Mouse (Mus musculus) v-Abl transformed pro-B cells (cell line): ENCODE measurements around the gene Eif2ak1.

Source experiments
- in situ Hi-C, 2 experiments: fragments of 400-800 bp; cut with MboI; formaldehyde crosslinking; loops; one replicate each; pipeline ENCODE4 v1.15.1; 2025; ENCODE audit not compliant: unreplicated experiment in 2 of 2

Eif2ak1 gene

GRCm38 (mm10) chr5:143943231-143944125, 125.9 kb downstream of the Eif2ak1 start:
- in situ Hi-C loops, result no loop called here

- in situ Hi-C loops, result no loop called here
Measured at GRCm38 (mm10) chr5:143948361-143948760, 130.8 kb downstream of the Eif2ak1 start.

DNA sequence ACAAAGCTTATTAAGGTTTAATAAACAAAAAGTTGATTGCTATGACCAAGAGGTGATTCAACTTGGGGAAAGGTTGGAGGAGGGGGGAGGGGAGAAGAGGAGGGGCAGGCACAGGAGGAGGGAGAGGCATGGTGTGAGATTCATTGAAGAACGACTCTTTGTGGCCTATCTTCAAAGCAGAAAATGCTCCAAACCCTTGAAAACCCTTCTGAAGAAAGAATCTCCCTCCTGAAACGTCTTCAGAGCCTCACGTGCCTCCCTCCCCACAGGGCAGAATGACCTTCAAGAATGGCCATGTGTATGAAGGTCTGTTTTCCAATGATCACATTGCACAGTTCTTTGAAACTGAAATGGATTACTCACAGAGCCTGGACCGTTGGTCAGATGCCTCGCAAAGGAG, 132.4 kb downstream of the Eif2ak1 start:
- in situ Hi-C loops, result no loop called here
